Mouse (Mus musculus) liver, embryonic 15.5 days (tissue): ENCODE measurements around the gene Lyar. TPM values are rescaled to one million over a fixed set of nuclear protein-coding genes. Genes with fewer than 3 reads are reported as not detected.
A peak's percentile ranks its signal among the peaks of the same experiment; 100 is the strongest.

Source experiments
- ATAC-seq: fragments of 200-750 bp; cut with Nextera tagmentation; 2 replicates; pipeline ENCODE4 v1.8.0; 2017; ENCODE audit warnings: moderate number of reproducible peaks, mild to moderate bottlenecking, moderate library complexity; ENCODE audit not compliant: insufficient read depth
- H3K27ac ChIP-seq: fragments of 300-500 bp; sonication (generic); replicated peaks from 2 replicates; pipeline ENCODE4 v1.5.1; 2015; ENCODE audit warnings: mild to moderate bottlenecking, inconsistent platforms
- H3K27me3 ChIP-seq: fragments of 300-500 bp; sonication (generic); 2 replicates; pipeline ENCODE4 v1.6.1; 2015; ENCODE audit warnings: mild to moderate bottlenecking, inconsistent platforms
- H3K36me3 ChIP-seq: fragments of 300-500 bp; sonication (generic); replicated peaks from 2 replicates; pipeline ENCODE4 v1.6.1; 2015; ENCODE audit warnings: moderate library complexity, mild to moderate bottlenecking, inconsistent platforms
- H3K4me1 ChIP-seq: fragments of 300-500 bp; sonication (generic); replicated peaks from 2 replicates; pipeline ENCODE4 v1.6.1; 2015; ENCODE audit warnings: inconsistent platforms
- H3K4me2 ChIP-seq: fragments of 300-500 bp; sonication (generic); 2 replicates; pipeline ENCODE4 v1.6.1; 2015; ENCODE audit warnings: moderate library complexity, mild to moderate bottlenecking, inconsistent platforms
- H3K4me3 ChIP-seq: fragments of 300-500 bp; sonication (generic); replicated peaks from 2 replicates; pipeline ENCODE4 v1.5.1; 2015; ENCODE audit warnings: mild to moderate bottlenecking, inconsistent platforms
- H3K9ac ChIP-seq: fragments of 300-500 bp; sonication (generic); 2 replicates; pipeline ENCODE4 v1.6.1; 2015; ENCODE audit warnings: moderate library complexity, mild to moderate bottlenecking, inconsistent platforms
- H3K9me3 ChIP-seq: fragments of 300-500 bp; sonication (generic); replicated peaks from 2 replicates; pipeline ENCODE4 v1.6.1; 2016; ENCODE audit warnings: inconsistent platforms
- WGBS: fragments of 180-500 bp; shearing (Covaris S2); methylation state at CpG from one replicate; pipeline ENCODE4 v1.1.7; 2015; ENCODE audit warnings: mixed read lengths; ENCODE audit not compliant: insufficient replicate concordance; 5-methylcytosine and 5-hydroxymethylcytosine counted together
- polyA plus RNA-seq: library from polyadenylated mRNA; unstranded; fragments of >200 nt; fragmentation: Nextera tagmentation; extraction: Ambion mirVana; gene quantifications from 2 replicates; pipeline ENCODE4 v1.2.1, GENCODE M21; 2015

The Lyar gene
- polyA plus RNA-seq, 1 experiment from 2014 or later, result 47.7 TPM

GRCm38 (mm10) chr5:38205303-38205726, 15.0 kb upstream of the Lyar start:
- peaks cover 37% of the 10 kb centered on the region for H3K36me3 ChIP-seq
- ATAC-seq, result no peak

GRCm38 (mm10) chr5:38208985-38209384, 11.3 kb upstream of the Lyar start:
- WGBS, result 41% methylated on average over 8 of the region's 8 CpGs
- no peak for ATAC-seq

More at GRCm38 (mm10) chr5:38205303-38205726, 15.0 kb upstream of the Lyar start:
- H3K27ac ChIP-seq, result no peak overlapping the region
- H3K9me3 ChIP-seq, result no peaks in the 10 kb centered on the region
- H3K9ac ChIP-seq, result no peak overlapping the region
- H3K4me3 ChIP-seq, result no peak overlapping the region
- WGBS, result 59% methylated on average over 7 of the region's 7 CpGs
- H3K4me1 ChIP-seq, result peaks cover 6% of the 10 kb centered on the region
- no peaks in the 10 kb centered on the region for H3K27me3 ChIP-seq
- H3K4me2 ChIP-seq, result no peak overlapping the region

GRCm38 (mm10) chr5:38211691-38212090, 8.6 kb upstream of the Lyar start:
- no peak for ATAC-seq
- Histone ChIP-seq H3K27ac (no peak overlapping the region), H3K27me3 (no peaks in the 10 kb centered on the region), H3K36me3 (peaks cover 30% of the 10 kb centered on the region), H3K9me3 (no peaks in the 10 kb centered on the region), H3K9ac (no peak overlapping the region), H3K4me3 (no peak overlapping the region), H3K4me2 (no peak overlapping the region), H3K4me1 (peaks cover 6% of the 10 kb centered on the region; the same call in 1 of the 2 replicates)
- WGBS, result 51% methylated on average over 8 of the region's 8 CpGs

More at GRCm38 (mm10) chr5:38208985-38209384, 11.3 kb upstream of the Lyar start:
- H3K27ac ChIP-seq, result no peak overlapping the region
- no peak overlapping the region for H3K4me3 ChIP-seq
- H3K4me2 ChIP-seq, result no peak overlapping the region
- H3K9ac ChIP-seq, result no peak overlapping the region
- H3K9me3 ChIP-seq, result no peaks in the 10 kb centered on the region
- peaks cover 6% of the 10 kb centered on the region for H3K4me1 ChIP-seq
- H3K36me3 ChIP-seq, result peaks cover 27% of the 10 kb centered on the region
- no peaks in the 10 kb centered on the region for H3K27me3 ChIP-seq

- H3K27ac ChIP-seq, result no peak overlapping the region
- H3K27me3 ChIP-seq, result no peaks in the 10 kb centered on the region
- H3K9me3 ChIP-seq, result no peaks in the 10 kb centered on the region
- H3K4me1 ChIP-seq, result peaks cover 6% of the 10 kb centered on the region; the same call in 1 of the 2 replicates
- H3K36me3 ChIP-seq, result peaks cover 30% of the 10 kb centered on the region
- 85% methylated on average over 6 of the region's 6 CpGs for WGBS
- no peak overlapping the region for H3K4me2 ChIP-seq
- no peak for ATAC-seq
- no peak overlapping the region for H3K9ac ChIP-seq
- no peak overlapping the region for H3K4me3 ChIP-seq
Observed at GRCm38 (mm10) chr5:38213009-38213408, 7.3 kb upstream of the Lyar start.

- under 1% methylated on average over 35 of the region's 35 CpGs for WGBS
- peaks cover 15% of the 10 kb centered on the region for H3K36me3 ChIP-seq
- no peaks in the 10 kb centered on the region for H3K27me3 ChIP-seq
- peak overlapping the region; percentile 82 for H3K9ac ChIP-seq
- peak; percentile 70; the same call in 1 of the 2 replicates for ATAC-seq
- H3K9me3 ChIP-seq, result no peaks in the 10 kb centered on the region
- peak overlapping the region; percentile 94 for H3K4me2 ChIP-seq
- peak overlapping the region; percentile 75 for H3K27ac ChIP-seq
- peak overlapping the region; percentile 92 for H3K4me3 ChIP-seq
- H3K4me1 ChIP-seq, result peaks cover 31% of the 10 kb centered on the region
Observed at GRCm38 (mm10) chr5:38219771-38220307, 431 bp upstream of the Lyar start.

- WGBS, result 61% methylated on average over 4 of the region's 4 CpGs
Observed at GRCm38 (mm10) chr5:38235422-38235821, 15.2 kb downstream of the Lyar start.

GRCm38 (mm10) chr5:38236627-38237026, 16.4 kb downstream of the Lyar start:
- Histone ChIP-seq H3K36me3 (peaks cover 35% of the 10 kb centered on the region), H3K27ac (no peak overlapping the region), H3K4me1 (no peaks in the 10 kb centered on the region), H3K9ac (no peak overlapping the region), H3K27me3 (no peaks in the 10 kb centered on the region), H3K9me3 (no peaks in the 10 kb centered on the region), H3K4me2 (no peak overlapping the region), H3K4me3 (no peak overlapping the region)
- 78% methylated on average over 2 of the region's 2 CpGs for WGBS
- no peak for ATAC-seq

More at GRCm38 (mm10) chr5:38235422-38235821, 15.2 kb downstream of the Lyar start:
- no peak overlapping the region for H3K4me2 ChIP-seq
- H3K9me3 ChIP-seq, result no peaks in the 10 kb centered on the region
- H3K9ac ChIP-seq, result no peak overlapping the region
- H3K27me3 ChIP-seq, result no peaks in the 10 kb centered on the region
- no peak overlapping the region for H3K4me3 ChIP-seq
- H3K36me3 ChIP-seq, result peaks cover 47% of the 10 kb centered on the region
- no peak overlapping the region for H3K27ac ChIP-seq
- no peaks in the 10 kb centered on the region for H3K4me1 ChIP-seq
- no peak for ATAC-seq

- H3K4me2 ChIP-seq, result no peak overlapping the region
- no peaks in the 10 kb centered on the region for H3K27me3 ChIP-seq
- H3K4me3 ChIP-seq, result no peak overlapping the region
- H3K4me1 ChIP-seq, result no peaks in the 10 kb centered on the region
- no peak overlapping the region for H3K27ac ChIP-seq
- ATAC-seq, result no peak
- no peaks in the 10 kb centered on the region for H3K9me3 ChIP-seq
- H3K9ac ChIP-seq, result no peak overlapping the region
- 0 out of 2 replicates have a peak, but pooled peaks cover 2% of the 10 kb centered on the region for H3K36me3 ChIP-seq
- 50% methylated on average over 5 of the region's 5 CpGs for WGBS
Observed at GRCm38 (mm10) chr5:38240727-38241472, 20.6 kb downstream of the Lyar start.

GRCm38 (mm10) chr5:38241473-38241834, 21.2 kb downstream of the Lyar start:
- H3K4me2 ChIP-seq, result no peak overlapping the region
- H3K27me3 ChIP-seq, result no peaks in the 10 kb centered on the region
- H3K4me1 ChIP-seq, result no peaks in the 10 kb centered on the region
- ATAC-seq, result no peak
- H3K27ac ChIP-seq, result no peak overlapping the region
- no peaks in the 10 kb centered on the region for H3K9me3 ChIP-seq
- H3K36me3 ChIP-seq, result no peaks in the 10 kb centered on the region
- WGBS, result 68% methylated on average over 3 of the region's 3 CpGs
- H3K4me3 ChIP-seq, result no peak overlapping the region
- H3K9ac ChIP-seq, result no peak overlapping the region

GRCm38 (mm10) chr5:38241966-38242365, 21.7 kb downstream of the Lyar start:
- H3K27me3 ChIP-seq, result no peaks in the 10 kb centered on the region
- H3K4me3 ChIP-seq, result no peak overlapping the region
- H3K36me3 ChIP-seq, result no peaks in the 10 kb centered on the region
- no peaks in the 10 kb centered on the region for H3K4me1 ChIP-seq
- no peak overlapping the region for H3K27ac ChIP-seq
- WGBS, result 70% methylated on average over 6 of the region's 6 CpGs
- no peak overlapping the region for H3K4me2 ChIP-seq
- H3K9me3 ChIP-seq, result no peaks in the 10 kb centered on the region
- H3K9ac ChIP-seq, result no peak overlapping the region
- ATAC-seq, result no peak

- H3K27me3 ChIP-seq, result no peaks in the 10 kb centered on the region
- no peak overlapping the region for H3K4me3 ChIP-seq
- no peak for ATAC-seq
- H3K9ac ChIP-seq, result no peak overlapping the region
- WGBS, result 26% methylated on average over 4 of the region's 4 CpGs
- no peak overlapping the region for H3K27ac ChIP-seq
- H3K9me3 ChIP-seq, result no peaks in the 10 kb centered on the region
- 0 out of 2 replicates have a peak, but pooled peaks cover 7% of the 10 kb centered on the region for H3K4me1 ChIP-seq
- H3K36me3 ChIP-seq, result no peaks in the 10 kb centered on the region
- H3K4me2 ChIP-seq, result no peak overlapping the region
Observed at GRCm38 (mm10) chr5:38255195-38255594, 34.9 kb downstream of the Lyar start.
